Mouse (Mus musculus) bone marrow macrophage, adult 2 months (primary cell): ENCODE measurements around the gene Cfi.

Experiments used
- CTCF ChIP-seq: IDR thresholded peaks from 2 replicates; pipeline ENCODE4 v1.5.1; 2012; ENCODE audit warnings: low read depth, mild to moderate bottlenecking, low read length, moderate library complexity
- POLR2A ChIP-seq: IDR thresholded peaks from 2 replicates; pipeline ENCODE4 v1.6.1; 2012; ENCODE audit warnings: mild to moderate bottlenecking, low read depth, low read length, borderline replicate concordance

DNA sequence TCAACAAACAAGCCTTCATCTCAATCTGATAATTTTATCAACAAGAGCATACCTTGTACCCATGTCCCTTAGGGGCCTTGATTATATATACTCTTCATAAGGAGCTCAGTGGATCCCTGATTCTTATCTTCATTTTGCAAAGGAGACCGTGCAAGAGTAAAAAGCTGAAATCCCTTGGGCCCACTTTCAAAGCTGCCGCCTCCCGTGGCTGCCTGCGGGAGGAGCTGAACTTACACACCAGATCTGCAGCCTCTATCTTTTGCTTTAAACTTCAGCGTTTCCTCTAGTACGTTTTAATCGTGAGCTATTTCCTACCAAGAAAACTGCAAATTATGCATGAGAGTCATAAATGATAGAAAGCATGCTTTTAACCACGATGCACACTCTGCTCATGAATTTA, 13.9 kb upstream of the Cfi start:
- TF ChIP-seq CTCF (no peak), POLR2A (no peak)
